Mouse (Mus musculus) stomach, postnatal 0 days (tissue): ENCODE measurements around the gene Rbm3. TPM values are rescaled to one million over a fixed set of nuclear protein-coding genes. Genes with fewer than 3 reads are reported as not detected.

Experiments used
- ATAC-seq: fragments of 200-750 bp; cut with Nextera tagmentation; 2 replicates; pipeline ENCODE4 v1.8.0; 2017; ENCODE audit not compliant: low FRiP score, low TSS enrichment
- DNase-seq: peaks from one replicate; pipeline ENCODE4 v3.0.0-alpha.2; 2016; ENCODE audit warnings: low spot score
- H3K27ac ChIP-seq: fragments of 300-500 bp; sonication (generic); replicated peaks from 2 replicates; pipeline ENCODE4 v1.5.1; 2014; ENCODE audit warnings: mild to moderate bottlenecking, control low read depth
- H3K27me3 ChIP-seq: fragments of 300-500 bp; sonication (generic); 2 replicates; pipeline ENCODE4 v1.6.1; 2014; ENCODE audit warnings: low read length; ENCODE audit not compliant: control insufficient read depth, insufficient read depth
- H3K36me3 ChIP-seq: fragments of 300-500 bp; sonication (generic); 2 replicates; pipeline ENCODE4 v1.6.1; 2014; ENCODE audit warnings: low read length, mixed read lengths; ENCODE audit not compliant: control insufficient read depth, insufficient read depth
- H3K4me1 ChIP-seq: fragments of 300-500 bp; sonication (generic); replicated peaks from 2 replicates; pipeline ENCODE4 v1.6.1; 2014; ENCODE audit warnings: antibody characterized with exemption; ENCODE audit not compliant: control insufficient read depth, insufficient read depth
- H3K4me2 ChIP-seq: fragments of 300-500 bp; sonication (generic); replicated peaks from 2 replicates; pipeline ENCODE4 v1.6.1; 2014; ENCODE audit warnings: low read depth, mild to moderate bottlenecking, control low read depth, moderate library complexity
- H3K4me3 ChIP-seq: fragments of 300-500 bp; sonication (generic); 2 replicates; pipeline ENCODE4 v1.5.1; 2014; ENCODE audit warnings: low read depth, low read length, control low read depth
- H3K9ac ChIP-seq: fragments of 300-500 bp; sonication (generic); 2 replicates; pipeline ENCODE4 v1.6.1; 2014; ENCODE audit warnings: mild to moderate bottlenecking, low read length, control low read depth, mixed read lengths
- H3K9me3 ChIP-seq: fragments of 300-500 bp; sonication (generic); 2 replicates; pipeline ENCODE4 v1.6.1; 2016; ENCODE audit warnings: low read length; ENCODE audit not compliant: control insufficient read depth
- CTCF ChIP-seq: IDR thresholded peaks from 2 replicates; pipeline ENCODE4 v1.5.1; 2016; ENCODE audit warnings: antibody characterized with exemption, low read depth, mild to moderate bottlenecking, moderate library complexity
- EP300 ChIP-seq: optimal IDR thresholded peaks from 2 replicates; pipeline ENCODE3; 2016; ENCODE audit warnings: antibody characterized with exemption
- whole genome bisulfite sequencing: fragments of 180-500 bp; shearing (Covaris S2); extraction: QIAGEN DNeasy Blood & Tissue Kit; methylation state at CpG from one replicate; pipeline ENCODE4 v1.1.7; 2014; 5-methylcytosine and 5-hydroxymethylcytosine counted together
- polyA plus RNA-seq: library from polyadenylated mRNA; unstranded; fragments of >200 nt; fragmentation: Nextera tagmentation; extraction: Ambion mirVana; gene quantifications from 2 replicates; pipeline ENCODE4 v1.2.1, GENCODE M21; 2015

Gene Rbm3
- polyA plus RNA-seq, 1 experiment from 2014 or later: 659 TPM

DNA sequence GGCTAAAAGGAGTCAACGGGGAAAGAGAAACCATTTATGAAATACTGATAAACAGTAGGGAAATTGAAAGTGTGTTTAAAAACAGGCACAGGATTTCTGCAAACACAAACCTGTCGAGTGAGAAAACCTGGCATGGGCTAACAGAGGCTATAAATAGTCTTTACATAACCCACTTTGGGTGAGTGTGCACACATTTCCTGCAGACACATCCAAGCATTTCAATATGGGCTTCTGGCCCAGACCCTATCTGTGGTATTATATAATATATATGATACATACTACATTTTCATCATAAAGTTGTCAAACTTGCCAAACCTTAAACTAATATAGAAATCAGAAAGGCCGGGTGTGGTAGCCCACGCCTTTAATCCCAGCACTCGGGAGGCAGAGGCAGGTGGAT is 17.4 kb upstream of the Rbm3 start:
- 55% methylated on average over 5 of the region's 5 CpGs for WGBS
- H3K4me3 ChIP-seq: no peak overlapping the region
- H3K27me3 ChIP-seq: no peaks in the 10 kb centered on the region
- DNase-seq (peak; percentile 50), ATAC-seq (peak; percentile 86)
- no peaks in the 10 kb centered on the region for H3K4me1 ChIP-seq
- H3K27ac ChIP-seq: no peak overlapping the region; the same call in 1 of the 2 replicates
- H3K9me3 ChIP-seq: no peaks in the 10 kb centered on the region
- H3K9ac ChIP-seq: no peak overlapping the region
- H3K36me3 ChIP-seq: no peaks in the 10 kb centered on the region
- no peak overlapping the region for H3K4me2 ChIP-seq
- TF ChIP-seq CTCF: no peak
- TF ChIP-seq EP300: no peak

DNA sequence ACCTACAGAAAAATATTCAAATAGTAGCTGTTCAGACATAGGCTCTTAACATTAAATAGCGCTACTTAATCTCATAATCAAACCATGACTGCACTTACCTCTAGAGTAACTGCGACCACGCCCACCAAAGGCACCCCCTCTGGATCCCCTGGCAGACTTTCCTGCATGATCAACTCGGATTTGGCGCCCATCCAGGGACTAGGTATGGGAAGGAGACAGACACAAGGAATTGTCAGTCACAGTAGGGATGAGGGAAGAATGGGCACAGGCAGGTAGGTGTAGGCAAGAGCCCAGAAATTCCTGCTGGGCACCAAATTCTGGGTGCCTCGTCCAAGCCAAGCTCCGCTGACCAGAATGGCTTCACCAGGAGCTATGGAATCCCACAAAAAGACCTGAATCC is 1.9 kb downstream of the Rbm3 start:
- Histone ChIP-seq H3K27ac (no peak overlapping the region), H3K4me2 (peak overlapping the region; percentile 48), H3K4me3 (peak overlapping the region; percentile 62), H3K9me3 (no peaks in the 10 kb centered on the region), H3K27me3 (no peaks in the 10 kb centered on the region), H3K4me1 (no peaks in the 10 kb centered on the region), H3K36me3 (peaks cover 4% of the 10 kb centered on the region), H3K9ac (peak overlapping the region; percentile 41; the same call in 1 of the 2 replicates)
- 55% methylated on average over 7 of the region's 7 CpGs for WGBS
- ATAC-seq (no peak), DNase-seq (no peak)
- no peak for TF ChIP-seq CTCF
- no peak for TF ChIP-seq EP300

DNA sequence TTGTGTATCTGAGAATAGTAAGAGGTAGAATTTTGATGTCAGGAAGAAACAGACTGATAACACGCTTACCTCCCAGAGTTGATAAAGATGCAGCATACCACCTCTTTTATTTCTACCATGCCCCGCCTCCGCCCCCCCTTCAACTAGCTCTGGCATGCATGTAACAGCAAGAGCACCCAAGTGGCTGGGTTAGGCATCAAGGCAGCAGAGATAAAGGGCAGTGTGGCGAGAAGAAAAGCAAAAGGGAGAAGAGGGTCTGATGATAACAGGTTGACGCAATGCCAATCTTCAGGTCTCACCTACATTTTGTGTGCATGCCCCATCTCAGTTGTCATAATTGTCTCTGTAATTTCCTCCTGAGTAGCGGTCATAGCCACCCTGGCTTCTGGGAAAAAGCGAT is 2.7 kb downstream of the Rbm3 start:
- ATAC-seq (no peak), DNase-seq (no peak)
- no peak overlapping the region for H3K4me3 ChIP-seq
- no peak overlapping the region for H3K27ac ChIP-seq
- no peaks in the 10 kb centered on the region for H3K9me3 ChIP-seq
- WGBS: 83% methylated on average over 7 of the region's 7 CpGs
- peaks cover 4% of the 10 kb centered on the region for H3K36me3 ChIP-seq
- no peak overlapping the region for H3K4me2 ChIP-seq
- no peak for TF ChIP-seq CTCF
- no peak for TF ChIP-seq EP300
- no peaks in the 10 kb centered on the region for H3K4me1 ChIP-seq
- no peak overlapping the region for H3K9ac ChIP-seq
- H3K27me3 ChIP-seq: no peaks in the 10 kb centered on the region

DNA sequence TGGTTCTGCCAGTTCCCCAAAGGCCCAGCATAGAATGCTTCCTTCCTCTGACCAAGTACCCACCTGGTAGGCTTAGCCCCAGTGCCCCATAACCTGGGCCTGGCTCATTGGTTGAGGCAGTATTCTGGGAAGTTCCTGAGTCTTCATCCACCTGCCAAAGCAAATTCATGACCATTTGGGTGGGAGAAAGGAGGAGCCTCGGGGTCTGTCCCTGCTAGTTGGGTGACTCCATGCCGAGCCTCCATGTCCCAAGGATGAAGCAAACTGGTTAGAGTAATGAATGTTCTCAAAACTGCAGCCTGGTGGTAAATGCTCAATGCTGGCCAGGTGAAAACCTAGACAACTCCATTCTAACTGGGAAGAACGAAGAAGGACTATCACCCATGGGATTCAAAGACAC is 4.6 kb downstream of the Rbm3 start:
- no peak for DNase-seq
- no peak for ATAC-seq
- no peak overlapping the region for H3K9ac ChIP-seq
- H3K36me3 ChIP-seq: peaks cover 4% of the 10 kb centered on the region
- no peak overlapping the region for H3K27ac ChIP-seq
- no peak overlapping the region for H3K4me3 ChIP-seq
- no peak overlapping the region for H3K4me2 ChIP-seq
- 71% methylated on average over 3 of the region's 3 CpGs for WGBS
- no peaks in the 10 kb centered on the region for H3K4me1 ChIP-seq
- H3K9me3 ChIP-seq: no peaks in the 10 kb centered on the region
- TF ChIP-seq CTCF (no peak), EP300 (no peak)
- H3K27me3 ChIP-seq: no peaks in the 10 kb centered on the region

DNA sequence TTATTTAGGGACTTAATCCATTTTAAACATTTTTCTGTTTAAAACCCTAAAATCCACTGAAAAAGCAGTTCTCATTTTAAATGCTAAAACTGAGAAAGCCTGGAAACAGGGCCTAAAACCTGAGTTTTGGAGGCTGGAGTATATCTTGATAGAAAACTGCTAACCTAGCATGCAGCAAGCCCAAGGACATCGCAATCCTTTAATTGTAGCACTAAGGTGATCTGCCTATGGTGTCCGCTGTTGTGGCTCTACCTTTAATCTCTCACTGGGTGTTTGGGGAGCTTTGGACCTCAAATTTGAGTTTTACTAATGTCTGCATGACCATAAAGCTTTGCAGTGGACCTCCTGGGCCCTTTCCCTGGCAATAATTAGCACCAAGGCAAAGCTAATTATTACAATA is 5.2 kb downstream of the Rbm3 start:
- Histone ChIP-seq H3K36me3 (peaks cover 4% of the 10 kb centered on the region), H3K4me1 (no peaks in the 10 kb centered on the region), H3K27ac (no peak overlapping the region), H3K27me3 (no peaks in the 10 kb centered on the region), H3K9ac (no peak overlapping the region), H3K4me2 (no peak overlapping the region), H3K4me3 (no peak overlapping the region), H3K9me3 (no peaks in the 10 kb centered on the region)
- DNase-seq: no peak
- 90% methylated on average over 2 of the region's 2 CpGs for WGBS
- no peak for TF ChIP-seq CTCF
- no peak for TF ChIP-seq EP300
- no peak for ATAC-seq

DNA sequence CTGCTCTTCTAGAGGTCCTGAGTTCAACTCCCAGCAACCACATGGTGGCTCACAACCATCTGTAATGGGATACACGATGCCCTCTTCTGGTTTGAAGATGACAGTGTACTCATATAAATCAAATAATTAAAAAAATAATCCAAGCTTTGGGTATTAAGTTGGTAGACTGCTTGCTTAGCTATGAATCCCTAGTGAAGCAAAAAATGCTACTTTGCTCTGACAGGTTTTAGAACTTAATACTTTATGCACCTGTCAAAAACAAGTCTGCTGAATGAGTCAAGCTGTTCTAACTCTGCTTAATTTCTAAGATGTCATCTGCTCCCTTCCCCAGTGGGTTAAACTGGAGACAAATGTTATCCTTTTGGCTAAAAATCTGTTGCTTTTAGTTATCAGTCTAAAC is 6.2 kb downstream of the Rbm3 start:
- no peak for DNase-seq
- H3K27ac ChIP-seq: no peak overlapping the region
- no peaks in the 10 kb centered on the region for H3K9me3 ChIP-seq
- no peaks in the 10 kb centered on the region for H3K27me3 ChIP-seq
- TF ChIP-seq EP300 (no peak), CTCF (0 out of 2 replicates have a peak, but pooled peaks have one; percentile 26)
- H3K4me1 ChIP-seq: no peaks in the 10 kb centered on the region
- H3K36me3 ChIP-seq: peaks cover 4% of the 10 kb centered on the region
- 23% methylated on average over 1 of the region's 1 CpGs for WGBS
- no peak overlapping the region for H3K4me2 ChIP-seq
- no peak overlapping the region for H3K4me3 ChIP-seq
- no peak overlapping the region for H3K9ac ChIP-seq
- ATAC-seq: no peak
